Mouse (Mus musculus) stomach, adult 2 months (tissue): ENCODE measurements around the gene Wdr83os. TPM values are rescaled to one million over a fixed set of nuclear protein-coding genes. Genes with fewer than 3 reads are reported as not detected.

Experiments
- polyA plus RNA-seq: library from polyadenylated mRNA; depleted of rRNA; stranded (reverse); fragments of >200 nt; gene quantifications from 2 replicates; pipeline ENCODE4 v1.2.3, GENCODE M21; 2012; rRNA removed

Wdr83os gene
- 67.2 and 75.2 TPM in 2 replicates for polyA plus RNA-seq

DNA sequence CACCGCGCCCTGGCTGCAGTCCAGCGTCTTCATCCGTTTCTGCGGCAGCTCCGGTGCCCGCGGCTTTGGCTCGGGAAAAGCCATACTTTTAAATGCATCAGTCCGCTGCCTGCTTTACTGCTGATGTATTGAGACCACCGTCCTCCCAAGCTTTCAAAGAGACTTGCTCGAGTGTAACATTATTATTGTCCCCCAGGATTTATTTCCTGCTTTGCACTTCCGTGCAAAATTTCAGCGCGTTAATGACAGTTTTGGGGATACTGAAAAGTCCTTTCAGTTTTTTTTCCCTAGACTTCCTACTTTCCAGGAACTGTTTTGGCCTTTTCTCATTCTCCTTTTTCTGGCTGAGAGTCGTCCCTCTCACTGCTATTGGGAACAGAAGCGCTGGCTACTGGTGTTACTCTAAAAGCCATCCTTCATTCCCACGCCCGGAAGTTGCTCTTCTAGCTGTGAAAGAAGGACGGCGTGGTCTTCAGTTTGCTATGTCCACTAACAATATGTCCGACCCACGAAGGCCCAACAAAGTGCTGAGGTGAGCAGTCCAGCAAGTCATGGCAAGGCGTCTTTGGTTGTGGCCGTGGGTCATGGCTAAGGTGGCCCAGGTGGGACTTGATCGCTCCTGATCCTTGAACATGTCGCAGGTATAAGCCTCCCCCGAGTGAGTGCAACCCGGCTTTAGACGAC lies at the start of gene Wdr83os:
TSS of gene Wdr83os (plus strand) at position 209 of the 684 bp plus-strand sequence.

DNA sequence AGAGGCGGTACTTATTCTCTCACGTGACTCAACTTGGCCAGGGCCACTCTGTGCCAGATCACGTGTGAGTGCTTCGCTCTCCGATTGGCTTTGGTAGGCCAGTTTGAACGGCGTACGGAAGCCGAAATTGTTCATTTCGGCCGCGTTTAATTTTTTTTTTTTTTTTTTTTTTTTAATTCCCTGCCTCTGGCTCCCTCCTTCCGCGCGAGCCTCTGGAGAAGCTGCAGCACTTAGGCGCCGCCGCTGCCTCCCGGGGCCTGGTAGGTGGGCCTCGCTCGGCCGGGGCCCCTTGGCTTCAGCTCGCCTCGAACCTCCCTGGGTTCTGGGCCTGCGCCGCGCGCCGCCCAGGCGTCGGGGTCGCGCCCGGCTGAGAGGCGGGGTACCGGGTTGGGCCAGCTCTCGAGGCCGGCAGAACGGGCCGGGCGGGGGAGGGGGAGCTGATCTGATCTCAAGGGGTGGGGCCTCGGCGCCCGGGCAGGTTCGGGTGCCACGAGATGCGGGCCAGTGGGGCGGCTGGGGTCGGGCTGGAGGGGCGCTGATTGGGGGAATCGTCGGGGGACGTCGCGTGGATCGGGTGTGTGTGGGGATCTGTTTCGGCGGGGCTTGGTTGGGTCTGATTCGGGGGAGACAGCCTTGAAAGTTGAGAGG lies 43.7 kb upstream of the Wdr83os start, which contains the start of gene Tnpo2:
TSS of gene Tnpo2 (plus strand) at position 198 of the 648 bp plus-strand sequence.

GRCm38 (mm10) chr8:85059879-85060616 lies 20.5 kb upstream of the Wdr83os start, which contains the start of gene Fbxw9:
TSS of gene Fbxw9 (plus strand) at chr8:85060055.

GRCm38 (mm10) chr8:85067982-85068381 lies 12.6 kb upstream of the Wdr83os start, which contains the start of gene Gm5741:
TSS of gene Gm5741 (minus strand) at chr8:85067982.

GRCm38 (mm10) chr8:85071514-85072281 lies 8.8 kb upstream of the Wdr83os start, which contains the start of gene Dhps:
TSS of gene Dhps (plus strand) at chr8:85071757.

GRCm38 (mm10) chr8:85081216-85081555 lies 646 bp downstream of the Wdr83os start, which contains the start of gene Wdr83:
TSS of gene Wdr83 (minus strand) at chr8:85081306.

GRCm38 (mm10) chr8:85083108-85083813 lies 2.7 kb downstream of the Wdr83os start, which contains the start of gene Man2b1:
TSS of gene Man2b1 (plus strand) at chr8:85083270.

DNA sequence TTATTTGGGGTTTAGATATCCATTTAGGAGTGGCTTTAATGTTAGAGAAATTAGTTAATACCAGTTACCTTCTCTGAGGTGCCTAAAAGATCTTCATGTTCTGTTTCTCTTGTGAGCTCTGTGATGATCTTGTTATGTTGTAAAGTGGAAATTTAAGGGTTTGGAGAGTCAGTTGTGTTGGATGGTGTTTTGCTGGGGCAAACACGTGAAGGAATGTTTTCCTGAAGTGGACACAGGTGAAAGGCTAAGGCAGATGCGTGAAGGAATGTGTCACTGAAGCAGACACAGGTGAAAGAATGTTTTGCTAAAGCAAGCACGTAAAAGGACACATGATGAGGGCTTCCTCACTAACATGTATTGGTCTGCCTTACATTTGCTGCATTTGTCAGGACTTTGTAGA lies 42.5 kb downstream of the Wdr83os start, which contains the start of gene Zfp791:
TSS of gene Zfp791 (minus strand) at position 101 of the 400 bp plus-strand sequence.

Other genes with a start within 250 kb of the Wdr83os start
- 20.5 and 114 TPM in 2 replicates for gene Gadd45gip1, start 249.2 kb upstream of the Wdr83os start, polyA plus RNA-seq
- 34.5 and 34.7 TPM in 2 replicates for gene Rad23a, start 240.1 kb upstream of the Wdr83os start, polyA plus RNA-seq
- 52.9 and 61.7 TPM in 2 replicates for gene Calr, start 233.8 kb upstream of the Wdr83os start, polyA plus RNA-seq
- 21.9 and 25.5 TPM in 2 replicates for gene Farsa, start 223.8 kb upstream of the Wdr83os start, polyA plus RNA-seq
- gene Syce2, start 208.6 kb upstream of the Wdr83os start, polyA plus RNA-seq: 0.08 and 0.22 TPM in 2 replicates
- gene Gcdh, start 186.8 kb upstream of the Wdr83os start, polyA plus RNA-seq: 101 and 137 TPM in 2 replicates
- gene Klf1, start 178.8 kb upstream of the Wdr83os start, polyA plus RNA-seq: 0.06 and 0.34 TPM in 2 replicates
- 8.6 and 9.6 TPM in 2 replicates for gene Dnase2a, start 172.2 kb upstream of the Wdr83os start, polyA plus RNA-seq
- gene Mast1, start 143.4 kb upstream of the Wdr83os start, polyA plus RNA-seq: 0.41 and 0.72 TPM in 2 replicates
- not detected in 2 replicates for gene Rtbdn, start 133.7 kb upstream of the Wdr83os start, polyA plus RNA-seq
- gene Gm49661, start 111.3 kb upstream of the Wdr83os start, polyA plus RNA-seq: 0.89 TPM in 1 of 2 replicates, not detected in the other
- gene Prdx2, start 111.2 kb upstream of the Wdr83os start, polyA plus RNA-seq: 79.1 and 81.4 TPM in 2 replicates
- 17.6 and 24.3 TPM in 2 replicates for gene Rnaseh2a, start 111.0 kb upstream of the Wdr83os start, polyA plus RNA-seq
- gene Junb, start 102.0 kb upstream of the Wdr83os start, polyA plus RNA-seq: 114 and 193 TPM in 2 replicates
- gene Hook2, start 90.1 kb upstream of the Wdr83os start, polyA plus RNA-seq: 14.5 and 15.1 TPM in 2 replicates
- gene Best2, start 66.2 kb upstream of the Wdr83os start, polyA plus RNA-seq: not detected in 2 replicates
- 51.2 and 52.0 TPM in 2 replicates for gene Asna1, start 55.5 kb upstream of the Wdr83os start, polyA plus RNA-seq
- gene Trir, start 53.9 kb upstream of the Wdr83os start, polyA plus RNA-seq: 27.6 and 47.2 TPM in 2 replicates
- gene Tnpo2, start 43.8 kb upstream of the Wdr83os start, polyA plus RNA-seq: 18.8 and 27.1 TPM in 2 replicates
- 31.9 and 42.6 TPM in 2 replicates for gene Fbxw9, start 20.7 kb upstream of the Wdr83os start, polyA plus RNA-seq
- 1.2 and 1.7 TPM in 2 replicates for gene Gm5741, start 12.8 kb upstream of the Wdr83os start, polyA plus RNA-seq
- gene Dhps, start 9.0 kb upstream of the Wdr83os start, polyA plus RNA-seq: 23.1 and 46.6 TPM in 2 replicates
- 8.4 and 11.5 TPM in 2 replicates for gene Wdr83, start 566 bp downstream of the Wdr83os start, polyA plus RNA-seq
- gene Man2b1, start 2.5 kb downstream of the Wdr83os start, polyA plus RNA-seq: 21.5 and 23.4 TPM in 2 replicates
- 0.05 and 0.06 TPM in 2 replicates for gene Zfp791, start 42.4 kb downstream of the Wdr83os start, polyA plus RNA-seq
- not detected in 2 replicates for gene Cks1brt, start 71.2 kb downstream of the Wdr83os start, polyA plus RNA-seq
- gene Olfr371, start 145.2 kb downstream of the Wdr83os start, polyA plus RNA-seq: not detected in 2 replicates
- gene Orc6, start 218.9 kb downstream of the Wdr83os start, polyA plus RNA-seq: 2.2 and 2.4 TPM in 2 replicates
- 1.6 and 2.3 TPM in 2 replicates for gene Vps35, start 219.1 kb downstream of the Wdr83os start, polyA plus RNA-seq